Mouse (Mus musculus) hindbrain, embryonic 13.5 days (tissue): ENCODE results near the gene Zfp597. TPM values are rescaled to one million over a fixed set of nuclear protein-coding genes. Genes with fewer than 3 reads are reported as not detected.

ENCODE experiments used
- ATAC-seq: fragments of 200-750 bp; cut with Nextera tagmentation; 2 replicates; pipeline ENCODE4 v1.8.0; 2017; ENCODE audit warnings: moderate TSS enrichment; ENCODE audit not compliant: low FRiP score
- H3K27ac ChIP-seq: fragments of 300-500 bp; sonication (generic); 2 replicates; pipeline ENCODE4 v1.5.1; 2015; ENCODE audit warnings: inconsistent platforms, mild to moderate bottlenecking, moderate library complexity
- H3K27me3 ChIP-seq: fragments of 300-500 bp; sonication (generic); 2 replicates; pipeline ENCODE4 v1.6.1; 2015; ENCODE audit warnings: mild to moderate bottlenecking, inconsistent platforms
- H3K36me3 ChIP-seq: fragments of 300-500 bp; sonication (generic); 2 replicates; pipeline ENCODE4 v1.6.1; 2015; ENCODE audit warnings: mild to moderate bottlenecking, inconsistent platforms
- H3K4me1 ChIP-seq: fragments of 300-500 bp; sonication (generic); replicated peaks from 2 replicates; pipeline ENCODE4 v1.6.1; 2015; ENCODE audit warnings: inconsistent platforms
- H3K4me2 ChIP-seq: fragments of 300-500 bp; sonication (generic); 2 replicates; pipeline ENCODE4 v1.6.1; 2015; ENCODE audit warnings: inconsistent platforms, mild to moderate bottlenecking, moderate library complexity
- H3K4me3 ChIP-seq: fragments of 300-500 bp; sonication (generic); 2 replicates; pipeline ENCODE4 v1.5.1; 2015; ENCODE audit warnings: mild to moderate bottlenecking, inconsistent platforms
- H3K9ac ChIP-seq: fragments of 300-500 bp; sonication (generic); 2 replicates; pipeline ENCODE4 v1.6.1; 2015; ENCODE audit warnings: mild to moderate bottlenecking, inconsistent platforms
- H3K9me3 ChIP-seq: fragments of 300-500 bp; sonication (generic); 2 replicates; pipeline ENCODE4 v1.6.1; 2016; ENCODE audit warnings: inconsistent platforms
- WGBS: fragments of 180-500 bp; shearing (Covaris S2); methylation state at CpG from one replicate; pipeline ENCODE4 v1.1.7; 2015; 5-methylcytosine and 5-hydroxymethylcytosine counted together
- polyA plus RNA-seq: library from polyadenylated mRNA; unstranded; fragments of >200 nt; fragmentation: Nextera tagmentation; extraction: Ambion mirVana; gene quantifications from 2 replicates; pipeline ENCODE4 v1.2.1, GENCODE M21; 2015

The Zfp597 gene
- polyA plus RNA-seq: 14.2 and 18.4 TPM in 2 replicates

GRCm38 (mm10) chr16:3884201-3885064 lies at the start of gene Zfp597, which contains the start of gene Gm20695:
Gene Zfp597, minus strand, starts transcription at chr16:3884561.
Gene Gm20695, plus strand, starts transcription at chr16:3884648.
- no peaks in the 10 kb centered on the region for H3K27me3 ChIP-seq
- H3K4me1 ChIP-seq: peaks cover 51% of the 10 kb centered on the region
- peaks cover 16% of the 10 kb centered on the region for H3K36me3 ChIP-seq
- peak within 1 kb of the TSS; percentile 98 for H3K27ac ChIP-seq
- peak within 1 kb of the TSS; percentile 75 for H3K4me2 ChIP-seq
- peak within 1 kb of the TSS; percentile 91 for H3K4me3 ChIP-seq
- peak within 1 kb of the TSS; percentile 92 for H3K9ac ChIP-seq
- under 1% methylated on average over 86 of the region's 88 CpGs for WGBS
- ATAC-seq: peak; percentile 98
- no peaks in the 10 kb centered on the region for H3K9me3 ChIP-seq

DNA sequence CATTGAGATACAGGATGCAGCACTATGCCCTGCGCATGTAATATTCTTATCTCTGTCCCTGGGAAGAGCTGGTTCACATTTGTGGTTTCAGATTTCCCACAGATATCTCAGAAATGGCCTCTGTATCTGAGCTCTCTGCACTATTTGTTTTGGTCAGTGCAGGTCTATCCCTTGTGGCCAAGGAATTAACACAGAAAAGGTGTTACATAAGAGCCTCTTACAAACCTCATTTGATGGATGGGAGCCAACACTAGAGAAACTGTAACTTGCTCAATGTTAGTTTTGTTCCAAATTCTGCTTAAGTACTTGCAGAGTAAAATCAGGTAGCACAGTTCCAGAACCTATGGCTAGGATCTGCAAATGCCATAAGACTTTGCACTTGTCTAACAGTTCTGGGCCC lies 49.7 kb upstream of the Zfp597 start:
- Histone ChIP-seq H3K4me3 (no peak overlapping the region), H3K27me3 (no peaks in the 10 kb centered on the region), H3K9ac (no peak overlapping the region), H3K9me3 (no peaks in the 10 kb centered on the region), H3K36me3 (peaks cover 91% of the 10 kb centered on the region), H3K4me1 (no peaks in the 10 kb centered on the region), H3K4me2 (no peak overlapping the region), H3K27ac (no peak overlapping the region)
- 100% methylated on average over 1 of the region's 1 CpGs for WGBS
- ATAC-seq: no peak

GRCm38 (mm10) chr16:3933536-3933935 lies 49.2 kb upstream of the Zfp597 start:
- Histone ChIP-seq H3K27ac (no peak overlapping the region), H3K4me2 (no peak overlapping the region), H3K9ac (no peak overlapping the region), H3K36me3 (peaks cover 89% of the 10 kb centered on the region), H3K4me3 (no peak overlapping the region), H3K27me3 (no peaks in the 10 kb centered on the region), H3K9me3 (no peaks in the 10 kb centered on the region), H3K4me1 (no peaks in the 10 kb centered on the region)
- 95% methylated on average over 6 of the region's 6 CpGs for WGBS
- no peak for ATAC-seq

GRCm38 (mm10) chr16:3929151-3929550 lies 44.8 kb upstream of the Zfp597 start:
- Histone ChIP-seq H3K9ac (no peak overlapping the region), H3K4me3 (no peak overlapping the region), H3K27ac (no peak overlapping the region), H3K4me1 (no peaks in the 10 kb centered on the region), H3K36me3 (peaks cover 82% of the 10 kb centered on the region), H3K9me3 (no peaks in the 10 kb centered on the region), H3K27me3 (no peaks in the 10 kb centered on the region), H3K4me2 (no peak overlapping the region)
- no peak for ATAC-seq
- WGBS: 81% methylated on average over 7 of the region's 7 CpGs

DNA sequence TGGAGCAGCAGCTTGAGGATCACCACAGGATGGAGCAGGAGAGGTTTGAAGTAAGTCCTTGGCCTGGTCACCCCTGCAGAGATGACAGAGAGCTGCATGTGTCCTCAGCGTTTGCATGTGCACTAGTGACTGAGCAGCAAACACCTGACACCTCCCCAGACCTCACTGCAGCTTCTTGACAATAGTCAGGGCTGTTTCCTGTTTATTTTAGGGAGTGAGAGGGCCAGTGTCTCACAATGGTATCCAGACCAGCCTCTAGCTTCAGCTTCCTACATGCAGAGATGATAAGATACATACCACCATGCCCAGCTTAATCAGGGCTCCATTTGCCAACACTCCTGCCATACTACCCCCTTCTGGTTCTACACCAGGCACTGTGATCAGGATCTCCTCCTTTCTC lies 44.2 kb upstream of the Zfp597 start:
- Histone ChIP-seq H3K4me2 (no peak overlapping the region), H3K36me3 (peaks cover 82% of the 10 kb centered on the region), H3K4me3 (no peak overlapping the region), H3K9me3 (no peaks in the 10 kb centered on the region), H3K27me3 (no peaks in the 10 kb centered on the region), H3K9ac (no peak overlapping the region), H3K27ac (no peak overlapping the region), H3K4me1 (no peaks in the 10 kb centered on the region)
- 69% methylated on average over 1 of the region's 1 CpGs for WGBS
- no peak for ATAC-seq

- H3K9ac ChIP-seq: no peak overlapping the region
- H3K4me3 ChIP-seq: no peak overlapping the region
- H3K27ac ChIP-seq: no peak overlapping the region
- no peak overlapping the region for H3K4me2 ChIP-seq
- H3K27me3 ChIP-seq: no peaks in the 10 kb centered on the region
- H3K4me1 ChIP-seq: no peaks in the 10 kb centered on the region
- 78% methylated on average over 4 of the region's 4 CpGs for WGBS
- H3K36me3 ChIP-seq: peaks cover 86% of the 10 kb centered on the region
- H3K9me3 ChIP-seq: no peaks in the 10 kb centered on the region
- ATAC-seq: no peak
Observed at GRCm38 (mm10) chr16:3923966-3924365, 39.6 kb upstream of the Zfp597 start.

GRCm38 (mm10) chr16:3923515-3923914 lies 39.2 kb upstream of the Zfp597 start:
- 94% methylated on average over 3 of the region's 3 CpGs for WGBS
- Histone ChIP-seq H3K4me2 (no peak overlapping the region), H3K4me3 (no peak overlapping the region), H3K9ac (no peak overlapping the region), H3K27ac (no peak overlapping the region), H3K36me3 (peaks cover 88% of the 10 kb centered on the region), H3K9me3 (no peaks in the 10 kb centered on the region), H3K4me1 (no peaks in the 10 kb centered on the region), H3K27me3 (no peaks in the 10 kb centered on the region)
- no peak for ATAC-seq

DNA sequence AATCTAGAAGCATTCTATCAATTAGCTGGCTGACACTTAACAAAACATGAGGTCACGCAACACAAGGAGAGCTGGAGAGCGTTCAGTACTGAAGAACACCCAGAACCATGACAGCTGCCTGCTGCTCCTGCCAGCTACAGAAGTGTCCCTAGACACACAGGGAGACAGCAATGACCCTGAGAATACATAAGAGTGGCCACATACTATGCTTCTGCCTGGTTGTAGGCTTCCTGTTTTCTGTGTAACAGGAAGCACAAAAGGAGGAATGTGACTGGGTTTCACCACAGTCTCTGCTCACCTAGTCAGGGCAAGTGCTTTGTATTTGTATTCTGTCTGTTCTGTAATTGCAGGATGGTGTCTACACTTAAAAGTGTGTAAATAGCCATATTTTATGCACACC lies 36.4 kb upstream of the Zfp597 start:
- no peaks in the 10 kb centered on the region for H3K9me3 ChIP-seq
- 96% methylated on average over 2 of the region's 2 CpGs for WGBS
- no peak for ATAC-seq
- no peak overlapping the region for H3K9ac ChIP-seq
- peaks cover 93% of the 10 kb centered on the region for H3K36me3 ChIP-seq
- H3K4me3 ChIP-seq: no peak overlapping the region
- H3K27ac ChIP-seq: no peak overlapping the region
- H3K4me2 ChIP-seq: no peak overlapping the region
- H3K27me3 ChIP-seq: no peaks in the 10 kb centered on the region
- H3K4me1 ChIP-seq: no peaks in the 10 kb centered on the region

DNA sequence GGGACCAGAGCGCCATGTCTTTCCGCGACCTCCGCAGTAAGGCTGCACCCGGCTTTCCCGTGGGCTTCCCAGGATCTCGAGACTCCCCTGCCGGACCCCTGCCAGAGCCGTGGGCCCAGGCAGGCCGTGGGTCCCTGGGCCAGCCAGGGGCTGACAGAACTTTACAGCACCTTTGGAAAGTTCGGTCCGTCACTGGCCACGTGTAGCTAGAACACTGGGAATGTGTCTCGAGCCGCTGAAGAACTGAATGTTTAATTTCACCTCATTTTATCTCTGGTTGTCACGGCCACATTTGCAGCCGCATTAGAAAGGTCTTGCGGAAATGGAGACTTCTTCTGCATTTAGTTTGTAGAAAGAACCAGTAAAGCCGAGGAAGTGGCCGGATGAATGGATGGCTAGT lies 24.8 kb upstream of the Zfp597 start:
- H3K36me3 ChIP-seq: peaks cover 49% of the 10 kb centered on the region
- 12% methylated on average over 20 of the region's 20 CpGs for WGBS
- H3K4me1 ChIP-seq: peaks cover 21% of the 10 kb centered on the region
- no peak for ATAC-seq
- H3K4me2 ChIP-seq: peak overlapping the region; percentile 68
- no peaks in the 10 kb centered on the region for H3K9me3 ChIP-seq
- peak overlapping the region; percentile 84 for H3K27ac ChIP-seq
- no peaks in the 10 kb centered on the region for H3K27me3 ChIP-seq
- H3K9ac ChIP-seq: peak overlapping the region; percentile 80
- peak overlapping the region; percentile 64 for H3K4me3 ChIP-seq

- Histone ChIP-seq H3K36me3 (peaks cover 50% of the 10 kb centered on the region), H3K27ac (peak within 1 kb of the TSS; percentile 84), H3K9me3 (no peaks in the 10 kb centered on the region), H3K4me1 (peaks cover 21% of the 10 kb centered on the region), H3K27me3 (no peaks in the 10 kb centered on the region), H3K4me2 (peak within 1 kb of the TSS; percentile 68), H3K9ac (peak within 1 kb of the TSS; percentile 80), H3K4me3 (peak within 1 kb of the TSS; percentile 64)
- peak; percentile 98 for ATAC-seq
- 0% methylated on average over 33 of the region's 33 CpGs for WGBS
Observed at GRCm38 (mm10) chr16:3908537-3909111, 24.3 kb upstream of the Zfp597 start, which contains the start of the genes 1700037C18Rik and Cluap1. Gene 1700037C18Rik, minus strand, starts transcription at chr16:3908689. Gene Cluap1, plus strand, starts transcription at chr16:3908801.

DNA sequence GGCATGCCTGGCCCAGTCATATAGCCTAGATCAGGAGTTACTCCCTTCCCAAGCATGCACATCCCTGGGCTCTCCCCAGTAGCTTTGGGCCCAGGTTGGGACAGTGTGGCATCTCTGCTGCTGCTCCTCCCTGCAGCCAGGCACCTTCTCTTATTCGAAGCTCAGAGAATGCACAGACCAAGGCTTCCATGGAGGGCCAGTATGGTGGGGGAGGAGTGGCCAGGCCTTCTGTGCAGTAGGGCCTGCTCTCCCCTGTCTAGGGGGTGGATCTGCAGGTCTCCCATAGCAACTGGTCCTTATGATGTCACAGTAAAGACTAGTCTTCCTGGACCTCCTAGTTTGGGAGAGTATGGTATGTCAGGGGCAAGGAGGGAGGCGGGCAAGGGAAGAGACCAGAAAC lies 23.1 kb upstream of the Zfp597 start:
- no peaks in the 10 kb centered on the region for H3K9me3 ChIP-seq
- no peaks in the 10 kb centered on the region for H3K27me3 ChIP-seq
- peaks cover 50% of the 10 kb centered on the region for H3K36me3 ChIP-seq
- peak overlapping the region; percentile 68; the same call in 1 of the 2 replicates for H3K4me2 ChIP-seq
- H3K9ac ChIP-seq: no peak overlapping the region
- 79% methylated on average over 2 of the region's 2 CpGs for WGBS
- peaks cover 21% of the 10 kb centered on the region for H3K4me1 ChIP-seq
- H3K4me3 ChIP-seq: no peak overlapping the region
- no peak overlapping the region for H3K27ac ChIP-seq
- no peak for ATAC-seq

DNA sequence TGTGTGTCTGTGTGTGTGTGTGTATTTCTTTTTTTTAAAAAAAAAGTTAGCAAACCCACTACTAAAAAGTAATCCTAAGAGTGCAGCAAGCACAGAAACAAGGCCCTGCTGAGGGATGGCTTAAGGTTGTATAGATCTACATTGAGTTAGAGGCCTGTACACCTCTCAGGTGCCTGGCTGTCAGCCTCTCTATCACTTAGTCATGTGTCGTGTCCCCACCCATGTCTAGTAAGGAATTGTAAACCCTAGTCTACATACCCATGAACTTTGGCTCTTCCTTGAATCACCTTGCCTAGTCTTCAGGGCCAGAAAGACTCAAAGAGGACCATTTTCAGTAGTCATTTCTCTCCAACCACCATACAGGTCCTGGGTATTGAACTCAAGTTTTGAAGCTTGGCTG lies 12.2 kb upstream of the Zfp597 start:
- H3K27ac ChIP-seq: no peak overlapping the region
- WGBS: 92% methylated on average over 1 of the region's 1 CpGs
- H3K36me3 ChIP-seq: peaks cover 70% of the 10 kb centered on the region
- no peaks in the 10 kb centered on the region for H3K4me1 ChIP-seq
- no peak overlapping the region for H3K9ac ChIP-seq
- no peaks in the 10 kb centered on the region for H3K9me3 ChIP-seq
- ATAC-seq: no peak
- no peak overlapping the region for H3K4me3 ChIP-seq
- no peaks in the 10 kb centered on the region for H3K27me3 ChIP-seq
- no peak overlapping the region for H3K4me2 ChIP-seq
